Mouse (Mus musculus) large intestine, adult 2 months (tissue): Measurements from ENCODE around the gene Ankrd63. TPM values are rescaled to one million over a fixed set of nuclear protein-coding genes. Genes with fewer than 3 reads are reported as not detected.

Experiments
- DNase-seq: peaks from one replicate; pipeline ENCODE4 v3.0.0-alpha.2; 2012; ENCODE audit warnings: low read depth, low spot score
- WGBS: fragments of 180-500 bp; shearing (Covaris S2); methylation state at CpG from one replicate; pipeline ENCODE4 v1.1.7; 2018; 5-methylcytosine and 5-hydroxymethylcytosine counted together
- polyA plus RNA-seq: library from polyadenylated mRNA; depleted of rRNA; stranded (reverse); fragments of >200 nt; gene quantifications from 2 replicates; pipeline ENCODE4 v1.2.3, GENCODE M21; 2012

The Ankrd63 gene
- polyA plus RNA-seq, 1 experiment: 0.46 TPM

DNA sequence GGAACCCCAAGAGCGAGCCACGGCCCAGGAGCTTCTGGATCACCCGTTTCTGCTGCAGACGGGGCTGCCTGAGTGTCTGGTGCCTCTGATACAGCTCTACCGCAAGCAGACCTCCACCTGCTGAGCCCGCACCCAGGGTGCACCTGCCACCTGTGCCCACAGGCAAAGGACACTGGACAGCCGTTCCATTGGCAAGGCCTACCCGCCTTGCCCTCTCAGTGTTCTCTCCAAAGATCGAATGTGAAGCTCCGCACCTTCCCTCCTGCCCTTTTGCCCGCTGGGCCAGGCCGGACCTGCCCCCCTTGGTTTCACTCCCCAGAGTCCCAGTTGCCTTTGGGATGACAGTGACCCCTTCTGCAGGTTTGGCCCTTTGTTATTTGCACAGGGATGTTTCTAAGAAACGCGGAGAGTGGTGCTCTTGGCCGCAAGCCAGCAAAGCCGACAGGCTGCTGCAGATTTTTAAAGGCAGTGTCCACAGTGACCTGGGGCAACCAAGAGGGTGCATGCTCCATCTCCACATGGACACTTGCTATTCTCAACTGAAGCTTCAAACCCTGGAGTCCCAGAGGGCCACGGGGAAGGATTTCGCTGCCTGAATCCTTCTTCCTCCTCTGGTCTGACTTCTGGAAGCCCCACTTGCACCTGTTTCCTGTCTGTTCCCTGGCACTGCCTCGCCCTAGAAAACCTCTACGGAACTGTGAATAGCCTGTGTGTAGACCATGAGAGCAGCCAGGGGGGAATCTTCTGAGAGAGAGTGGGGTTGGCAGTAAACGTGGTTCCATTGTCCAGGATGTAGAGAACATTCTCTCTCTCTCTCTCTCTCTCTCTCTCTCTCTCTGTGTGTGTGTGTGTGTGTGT, 7.1 kb downstream of the Ankrd63 start:
- DNase-seq: no peak
- WGBS: 23% methylated on average over 21 of the region's 21 CpGs

- DNase-seq: no peak
- WGBS: 34% methylated on average over 11 of the region's 11 CpGs
Observed at GRCm38 (mm10) chr2:118695677-118696232, 8.0 kb downstream of the Ankrd63 start.

- no peak for DNase-seq
- 85% methylated on average over 19 of the region's 19 CpGs for WGBS
Observed at GRCm38 (mm10) chr2:118693370-118693966, 10.3 kb downstream of the Ankrd63 start.

DNA sequence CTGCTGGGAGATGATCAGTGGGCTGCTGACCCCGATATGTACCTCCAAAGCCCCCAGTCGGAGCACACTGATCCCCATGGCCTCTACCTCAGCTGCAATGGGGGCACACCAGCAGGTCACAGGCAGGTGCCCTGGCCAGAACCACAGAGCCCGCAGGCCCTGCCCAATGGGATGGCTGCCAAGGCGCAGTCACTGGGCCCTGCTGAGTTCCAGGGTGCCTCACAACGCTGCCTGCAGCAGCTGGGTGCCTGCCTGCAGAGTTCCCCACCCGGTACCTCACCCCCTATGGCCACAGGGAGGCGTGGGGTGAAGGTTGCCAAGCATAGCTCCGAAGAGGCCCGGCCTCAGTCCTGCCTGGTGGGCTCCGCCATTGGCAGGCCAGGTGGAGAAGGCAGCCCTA, 13.9 kb downstream of the Ankrd63 start:
- no peak for DNase-seq
- WGBS: 80% methylated on average over 10 of the region's 10 CpGs

DNA sequence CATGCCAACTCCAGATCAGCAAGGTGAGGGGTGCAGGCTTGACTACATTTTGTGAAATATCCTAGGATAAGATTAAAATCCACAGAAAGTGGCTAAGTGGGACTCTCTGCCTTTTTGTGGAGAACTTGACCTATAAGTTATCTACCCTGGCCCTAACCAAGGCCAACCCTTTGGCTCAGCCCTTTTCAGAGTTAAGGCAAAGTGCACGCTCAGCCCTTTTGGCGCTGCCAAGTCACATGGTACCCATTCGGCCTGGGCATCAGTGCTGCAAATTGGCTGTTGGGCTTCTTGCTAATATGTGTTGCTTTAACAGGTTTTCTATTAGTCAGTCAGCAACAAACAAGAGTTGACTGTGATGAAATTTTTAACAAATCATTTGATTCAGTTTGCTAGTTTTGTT, 16.0 kb downstream of the Ankrd63 start:
- no peak for DNase-seq
- 87% methylated on average over 3 of the region's 3 CpGs for WGBS

GRCm38 (mm10) chr2:118686693-118687092, 17.1 kb downstream of the Ankrd63 start:
- 67% methylated on average over 8 of the region's 8 CpGs for WGBS
- DNase-seq: no peak

DNA sequence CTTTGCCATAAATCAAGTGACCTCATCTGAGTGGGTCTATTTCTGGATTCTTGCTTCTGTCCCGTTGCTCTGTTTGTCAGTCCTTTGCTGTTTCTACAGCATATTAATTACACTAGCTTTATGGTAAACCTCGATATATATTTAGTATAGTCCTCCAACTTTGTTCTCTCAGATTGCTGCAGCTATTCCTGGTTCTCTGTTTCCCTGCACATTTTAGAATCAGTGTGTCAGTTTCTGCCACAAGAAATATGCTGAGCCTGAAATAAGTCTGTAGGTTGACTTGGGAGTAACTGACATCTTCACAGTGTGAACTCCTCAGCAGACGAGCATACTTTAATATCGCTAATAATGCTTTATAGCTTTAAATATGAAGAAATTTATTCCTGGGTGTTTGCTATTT, 18.7 kb downstream of the Ankrd63 start:
- WGBS: 78% methylated on average over 4 of the region's 4 CpGs
- no peak for DNase-seq

DNA sequence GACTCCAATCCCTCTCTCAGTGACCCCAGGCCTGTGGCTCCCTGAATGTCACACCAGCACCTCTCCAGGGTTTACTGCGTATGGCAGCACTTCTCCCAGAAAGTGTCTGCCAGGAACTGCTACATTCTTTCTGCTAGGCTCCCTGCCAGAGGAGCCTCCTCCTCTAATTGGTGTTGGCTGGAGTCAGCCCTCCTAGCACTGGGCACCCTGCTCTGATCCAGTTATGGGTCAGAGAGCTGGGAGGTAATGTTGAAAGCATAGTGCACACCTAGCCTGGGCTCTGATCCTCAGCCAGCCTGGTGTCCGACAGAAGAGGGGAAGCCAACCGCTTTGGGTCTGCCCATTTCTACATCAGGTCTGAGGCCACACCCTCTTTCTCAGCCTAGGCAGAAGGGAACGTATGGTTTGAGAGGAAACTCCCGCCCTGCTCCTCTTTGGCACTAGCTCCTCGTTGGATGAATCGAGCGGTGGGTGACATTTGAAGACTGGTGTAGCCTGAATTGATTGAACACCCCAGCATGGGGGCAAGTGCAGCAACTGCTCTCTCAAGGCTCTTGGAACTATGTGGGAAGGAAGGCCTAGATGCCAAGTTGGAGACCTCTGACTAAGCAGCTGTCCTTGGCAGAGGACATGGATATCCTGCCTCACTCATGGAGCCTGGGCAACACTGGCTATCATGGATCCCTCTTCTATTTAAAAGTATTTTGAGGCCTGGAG, 21.1 kb downstream of the Ankrd63 start:
- no peak for DNase-seq
- WGBS: 64% methylated on average over 8 of the region's 8 CpGs

- no peak for DNase-seq
- WGBS: 91% methylated on average over 6 of the region's 6 CpGs
Observed at GRCm38 (mm10) chr2:118680926-118681325, 22.8 kb downstream of the Ankrd63 start.

DNA sequence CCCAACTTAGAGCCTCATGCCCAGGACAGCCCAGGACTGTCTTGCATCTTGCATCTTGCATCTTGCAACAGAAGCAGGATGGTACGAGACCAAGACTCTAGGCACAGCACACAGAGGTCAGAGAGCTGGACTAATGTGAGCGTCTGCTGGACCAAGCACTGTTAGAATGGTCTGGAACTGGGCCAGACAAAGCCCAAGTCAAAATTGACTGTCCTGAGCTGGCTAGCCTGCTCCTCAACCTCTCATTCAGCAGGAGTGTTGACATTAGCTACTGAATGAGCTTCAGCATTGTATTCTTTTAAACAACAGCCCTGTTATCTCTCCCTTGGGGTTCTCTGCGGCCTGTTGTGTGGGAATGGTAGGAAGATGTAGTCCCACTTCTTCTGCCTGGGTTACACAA, 24.2 kb downstream of the Ankrd63 start:
- 89% methylated on average over 3 of the region's 3 CpGs for WGBS
- DNase-seq: no peak

GRCm38 (mm10) chr2:118677817-118678216, 25.9 kb downstream of the Ankrd63 start:
- 26% methylated on average over 4 of the region's 4 CpGs for WGBS
- no peak for DNase-seq

- no peak for DNase-seq
Observed at GRCm38 (mm10) chr2:118676839-118677741, 26.7 kb downstream of the Ankrd63 start.

GRCm38 (mm10) chr2:118674500-118674899, 29.3 kb downstream of the Ankrd63 start:
- DNase-seq: no peak
- WGBS: 71% methylated on average over 7 of the region's 7 CpGs

More at GRCm38 (mm10) chr2:118676839-118677741, 26.7 kb downstream of the Ankrd63 start:
- 1% methylated on average over 89 of the region's 89 CpGs for WGBS

DNA sequence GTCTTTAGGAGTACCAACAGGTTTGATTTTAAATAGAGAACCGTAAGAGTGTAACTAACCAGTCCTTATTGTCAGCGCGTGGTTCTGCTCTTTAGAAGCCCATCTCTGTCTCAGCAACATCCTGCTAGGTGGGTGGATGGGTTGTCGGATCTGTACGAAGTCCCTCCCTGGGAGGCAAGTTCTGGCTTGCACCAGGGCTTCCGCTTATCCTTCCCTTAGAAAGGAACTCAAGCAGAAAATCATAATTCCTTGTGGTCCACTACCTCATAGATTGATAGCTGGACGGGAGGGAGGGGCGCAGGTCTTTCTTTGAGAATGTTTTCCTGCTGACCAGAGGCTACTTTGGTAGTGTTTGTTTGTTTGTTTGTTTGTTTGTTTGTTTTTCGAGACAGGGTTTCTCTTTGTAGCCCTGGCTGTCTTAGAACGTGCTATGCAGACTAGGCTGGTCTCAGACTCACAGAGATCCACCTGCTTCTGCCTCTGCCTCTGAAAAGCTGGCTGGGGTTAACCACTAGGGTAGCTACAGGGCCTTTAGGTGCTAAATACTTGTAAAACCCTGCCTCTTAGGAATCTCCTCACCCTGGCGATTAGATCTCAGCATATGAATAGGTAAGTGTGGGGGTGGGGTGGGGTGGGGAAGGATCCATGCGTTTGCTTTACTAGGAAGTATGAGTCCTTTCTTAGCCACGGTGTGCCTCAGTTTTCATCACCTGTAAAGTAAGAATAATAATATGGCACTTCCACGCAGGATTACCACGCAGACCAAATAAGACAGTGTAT, 29.9 kb downstream of the Ankrd63 start:
- DNase-seq: no peak
- WGBS: 64% methylated on average over 15 of the region's 15 CpGs

DNA sequence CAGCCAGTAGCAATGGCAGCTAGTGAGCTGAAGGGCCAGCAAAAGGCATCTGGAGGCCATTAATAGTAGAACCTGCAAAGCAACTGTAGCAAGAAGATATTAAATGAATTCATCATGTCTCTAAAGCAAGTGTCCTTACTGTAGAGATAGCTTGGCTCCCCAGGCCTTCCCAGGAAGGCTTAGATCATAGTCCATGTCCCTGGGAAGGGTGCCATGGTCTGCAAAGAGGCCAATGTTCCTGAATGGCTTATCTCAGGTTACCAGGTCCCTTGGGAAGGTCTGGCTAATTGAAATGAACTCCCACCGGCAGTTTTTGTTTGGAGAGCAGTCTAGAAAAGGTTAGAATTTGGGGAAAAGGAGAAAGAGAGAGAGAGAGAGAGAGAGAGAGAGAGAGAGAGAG, 32.0 kb downstream of the Ankrd63 start:
- DNase-seq: no peak
- WGBS: 73% methylated on average over 1 of the region's 1 CpGs

DNA sequence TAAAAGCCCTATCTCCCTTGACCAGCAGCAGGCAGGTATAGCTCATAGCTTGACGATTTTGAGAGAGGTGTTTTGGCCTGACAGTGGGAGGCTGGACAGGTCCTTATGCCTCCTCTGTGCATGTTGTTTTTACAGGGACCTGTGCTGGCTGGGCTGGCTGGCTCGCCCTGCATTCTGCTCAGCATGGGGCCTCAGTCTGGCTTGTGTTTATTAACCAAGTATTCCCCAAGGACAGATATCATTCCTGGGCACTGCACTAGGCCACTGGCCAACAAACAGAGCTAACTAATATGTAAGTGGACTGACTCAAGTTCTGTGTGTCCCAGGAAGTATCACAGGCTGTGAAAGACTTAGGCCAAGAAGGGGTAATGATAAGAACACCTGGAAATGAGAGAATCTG, 34.0 kb downstream of the Ankrd63 start:
- WGBS: 48% methylated on average over 2 of the region's 2 CpGs
- no peak for DNase-seq

GRCm38 (mm10) chr2:118669245-118669644, 34.5 kb downstream of the Ankrd63 start:
- 64% methylated on average over 6 of the region's 6 CpGs for WGBS
- no peak for DNase-seq

DNA sequence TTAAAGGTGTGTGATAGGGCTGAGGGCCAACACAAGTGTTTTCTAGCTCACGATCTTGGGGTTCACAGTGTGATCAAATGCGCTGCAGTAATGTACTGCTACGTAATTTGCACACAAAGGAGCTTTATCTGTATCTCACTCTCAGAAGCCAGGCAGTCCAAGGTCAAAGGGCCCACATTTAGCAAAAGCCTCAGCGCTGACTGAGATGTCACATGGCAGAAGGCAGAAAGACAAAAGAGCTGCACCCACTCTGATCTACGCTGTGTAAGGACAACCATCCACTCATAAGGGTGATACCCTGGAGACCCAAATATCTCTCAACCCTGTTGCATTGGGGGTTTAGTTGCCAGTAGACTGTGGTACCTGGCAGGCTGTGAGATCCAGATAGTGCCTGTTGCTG, 36.6 kb downstream of the Ankrd63 start:
- DNase-seq: no peak
- 77% methylated on average over 5 of the region's 5 CpGs for WGBS

DNA sequence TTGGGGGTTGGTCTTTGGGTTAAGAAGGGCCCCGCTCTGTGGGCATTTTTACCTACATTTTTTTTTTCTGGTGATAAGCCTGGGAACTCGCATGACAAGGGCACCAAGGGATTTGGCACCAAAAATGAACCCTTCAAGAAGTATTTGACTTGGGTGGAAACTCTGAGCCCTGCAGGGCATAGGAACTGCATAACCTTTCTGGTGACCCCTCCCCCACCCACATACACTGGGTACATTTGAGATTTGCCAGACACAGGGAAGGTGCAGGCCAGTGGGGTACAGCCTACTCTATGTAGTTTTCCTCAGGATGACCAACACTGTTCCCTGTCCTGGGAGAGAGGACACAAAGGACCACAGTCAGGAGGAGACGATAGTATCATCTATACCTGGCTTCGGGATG, 38.1 kb downstream of the Ankrd63 start:
- WGBS: 89% methylated on average over 4 of the region's 4 CpGs
- DNase-seq: no peak
